Mouse (Mus musculus): ENCODE measurements around the gene Cage1.

DNA sequence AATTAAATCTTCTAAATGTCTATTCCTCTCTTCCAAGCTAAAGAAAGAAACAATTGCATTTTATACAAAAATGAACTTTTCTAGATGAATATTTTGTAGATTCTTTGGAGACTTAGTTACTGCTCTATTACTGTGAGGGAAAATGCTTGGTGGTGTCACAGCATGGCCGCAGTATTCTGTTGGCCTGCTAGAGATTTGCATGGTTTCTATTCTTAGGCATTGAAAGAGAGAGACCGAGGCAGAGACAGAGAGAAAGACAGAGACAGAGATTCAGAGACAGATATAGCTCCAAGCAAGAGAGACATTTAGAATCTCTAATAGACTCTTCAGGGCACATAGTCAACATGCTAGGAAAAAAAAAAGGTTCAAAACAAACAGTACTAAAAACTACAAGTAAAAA lies 28.9 kb downstream of the Cage1 start:
- TF ChIP-seq POLR2A (IDR thresholded peaks at IDR 0.05; ENCODE audit: insufficient read depth, low read depth, low read length) = no peak
- no peak for TF ChIP-seq CTCF (IDR thresholded peaks at IDR 0.05)

All from heart, adult 2 months (tissue).